Mouse (Mus musculus) embryonic facial prominence, embryonic 13.5 days (tissue): Measurements from ENCODE around the gene Mageb2. TPM values are rescaled to one million over a fixed set of nuclear protein-coding genes. Genes with fewer than 3 reads are reported as not detected.
"Not testable (repeated sequence)": the region's sequence is repeated elsewhere in the genome, so short reads cannot be mapped to it uniquely, and the experiment has no call there.

Source experiments
- ATAC-seq: fragments of 200-750 bp; cut with Nextera tagmentation; 2 replicates; pipeline ENCODE4 v1.8.0; 2017; ENCODE audit warnings: low read depth; ENCODE audit not compliant: insufficient number of reproducible peaks, insufficient read depth, low FRiP score, low TSS enrichment
- H3K27ac ChIP-seq: fragments of 300-500 bp; sonication (generic); 2 replicates; pipeline ENCODE4 v1.5.1; 2015; ENCODE audit warnings: moderate library complexity, mild to moderate bottlenecking, inconsistent platforms
- H3K27me3 ChIP-seq: fragments of 300-500 bp; sonication (generic); 2 replicates; pipeline ENCODE4 v1.6.1; 2015; ENCODE audit warnings: mild to moderate bottlenecking, inconsistent platforms
- H3K36me3 ChIP-seq: fragments of 300-500 bp; sonication (generic); 2 replicates; pipeline ENCODE4 v1.6.1; 2015; ENCODE audit warnings: mild to moderate bottlenecking, inconsistent platforms
- H3K4me1 ChIP-seq: fragments of 300-500 bp; sonication (generic); 2 replicates; pipeline ENCODE4 v1.6.1; 2015; ENCODE audit warnings: inconsistent platforms
- H3K4me2 ChIP-seq: fragments of 300-500 bp; sonication (generic); 2 replicates; pipeline ENCODE4 v1.6.1; 2015; ENCODE audit warnings: moderate library complexity, mild to moderate bottlenecking, inconsistent platforms
- H3K4me3 ChIP-seq: fragments of 300-500 bp; sonication (generic); 2 replicates; pipeline ENCODE4 v1.5.1; 2015; ENCODE audit warnings: mild to moderate bottlenecking, inconsistent platforms
- H3K9ac ChIP-seq: fragments of 300-500 bp; sonication (generic); 2 replicates; pipeline ENCODE4 v1.6.1; 2015; ENCODE audit warnings: mild to moderate bottlenecking, inconsistent platforms
- H3K9me3 ChIP-seq: fragments of 300-500 bp; sonication (generic); 2 replicates; pipeline ENCODE4 v1.6.1; 2016; ENCODE audit warnings: inconsistent platforms
- WGBS: fragments of 180-500 bp; shearing (Covaris S2); methylation state at CpG from one replicate; pipeline ENCODE4 v1.1.7; 2015; ENCODE audit warnings: mixed read lengths; 5-methylcytosine and 5-hydroxymethylcytosine counted together
- polyA plus RNA-seq: library from polyadenylated mRNA; unstranded; fragments of >200 nt; fragmentation: Nextera tagmentation; extraction: Ambion mirVana; gene quantifications from 2 replicates; pipeline ENCODE4 v1.2.1, GENCODE M21; 2015

The Mageb2 gene
- not detected in 2 replicates for polyA plus RNA-seq

GRCm38 (mm10) chrX:91331390-91331789 is at the start of gene Mageb2:
Gene Mageb2, plus strand, starts transcription at chrX:91331690.
- WGBS: 75% methylated on average over 2 of the region's 2 CpGs
- H3K27ac ChIP-seq, ATAC-seq, H3K9ac ChIP-seq, H3K9me3 ChIP-seq, H3K4me1 ChIP-seq, H3K36me3 ChIP-seq, H3K27me3 ChIP-seq, H3K4me2 ChIP-seq, H3K4me3 ChIP-seq: not testable (repeated sequence)

DNA sequence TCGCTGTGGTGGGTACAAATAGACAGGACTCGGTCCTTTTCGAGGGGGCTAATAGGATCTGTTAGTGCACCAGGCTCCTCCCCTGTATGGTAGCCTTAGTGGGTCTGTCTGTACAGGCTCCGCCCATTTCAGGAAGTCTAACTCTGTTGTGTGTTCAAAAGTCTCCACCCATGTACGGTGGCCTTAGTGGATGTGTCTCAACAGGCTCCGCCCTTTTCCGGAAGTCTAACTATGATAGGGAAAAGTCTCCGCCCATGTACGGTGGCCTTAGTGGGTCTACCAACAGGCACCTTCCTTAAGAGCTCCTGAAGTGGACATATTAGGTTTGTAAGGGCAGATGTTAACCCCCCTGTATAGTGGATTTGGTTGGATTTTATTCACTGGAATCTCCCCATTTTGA is 18.2 kb upstream of the Mageb2 start:
- not testable (repeated sequence) for H3K4me3 ChIP-seq, H3K27me3 ChIP-seq, H3K4me2 ChIP-seq, H3K4me1 ChIP-seq, H3K9me3 ChIP-seq, H3K36me3 ChIP-seq, H3K9ac ChIP-seq, ATAC-seq, H3K27ac ChIP-seq
- 90% methylated on average over 9 of the region's 9 CpGs for WGBS

Other genes with a start within 250 kb of the Mageb2 start
- not detected in 2 replicates for gene Gm5072, start 60.8 kb downstream of the Mageb2 start, polyA plus RNA-seq
- not detected in 2 replicates for gene Gm8914, start 148.4 kb downstream of the Mageb2 start, polyA plus RNA-seq
- gene 1700084M14Rik, start 244.2 kb downstream of the Mageb2 start, polyA plus RNA-seq: not detected in 2 replicates